Mouse (Mus musculus): ENCODE data around the gene Sept9. TPM values are rescaled to one million over a fixed set of nuclear protein-coding genes. Genes with fewer than 3 reads are reported as not detected.

Sept9 gene
- polyA plus RNA-seq, 1 experiment: 12.2 TPM

- no peaks in the 10 kb centered on the region for H3K36me3 ChIP-seq (ENCODE audit: control insufficient read depth, insufficient read depth, low read length)
- H3K4me3 ChIP-seq (ENCODE audit: control insufficient read depth, low read depth, low read length): no peak overlapping the region
- H3K27me3 ChIP-seq (ENCODE audit: control insufficient read depth, insufficient read depth, low read length): no peaks in the 10 kb centered on the region
- H3K4me1 ChIP-seq (ENCODE audit: control insufficient read depth, insufficient read depth, low read length): peaks cover 7% of the 10 kb centered on the region; the same call in 1 of the 2 replicates
- TF ChIP-seq POLR2A (IDR thresholded peaks at IDR 0.05; ENCODE audit: control insufficient read depth, low read depth, low read length) (no peak), CTCF (IDR thresholded peaks at IDR 0.05; ENCODE audit: control insufficient read depth, insufficient read depth, insufficient replicate concordance, low read depth, low read length) (no peak)
- H3K27ac ChIP-seq (ENCODE audit: control insufficient read depth, insufficient read depth, low read depth, low read length): no peak overlapping the region
These were observed 109.9 kb downstream of the Sept9 start for GRCm38 (mm10) chr11:117309108-117309917.

- no peak for TF ChIP-seq POLR2A (IDR thresholded peaks at IDR 0.05; ENCODE audit: control insufficient read depth, low read depth, low read length)
- no peak for TF ChIP-seq CTCF (IDR thresholded peaks at IDR 0.05; ENCODE audit: control insufficient read depth, insufficient read depth, insufficient replicate concordance, low read depth, low read length)
- Histone ChIP-seq H3K4me3 (ENCODE audit: control insufficient read depth, low read depth, low read length) (no peak overlapping the region), H3K36me3 (ENCODE audit: control insufficient read depth, insufficient read depth, low read length) (no peaks in the 10 kb centered on the region), H3K27ac (ENCODE audit: control insufficient read depth, insufficient read depth, low read depth, low read length) (no peak overlapping the region), H3K4me1 (ENCODE audit: control insufficient read depth, insufficient read depth, low read length) (peaks cover 7% of the 10 kb centered on the region; the same call in 1 of the 2 replicates), H3K27me3 (ENCODE audit: control insufficient read depth, insufficient read depth, low read length) (no peaks in the 10 kb centered on the region)
These were observed 110.4 kb downstream of the Sept9 start for GRCm38 (mm10) chr11:117309918-117310287.

GRCm38 (mm10) chr11:117310341-117311107 is 111.1 kb downstream of the Sept9 start:
- no peaks in the 10 kb centered on the region for H3K27me3 ChIP-seq (ENCODE audit: control insufficient read depth, insufficient read depth, low read length)
- H3K36me3 ChIP-seq (ENCODE audit: control insufficient read depth, insufficient read depth, low read length): no peaks in the 10 kb centered on the region
- H3K27ac ChIP-seq (ENCODE audit: control insufficient read depth, insufficient read depth, low read depth, low read length): no peak overlapping the region
- TF ChIP-seq CTCF (IDR thresholded peaks at IDR 0.05; ENCODE audit: control insufficient read depth, insufficient read depth, insufficient replicate concordance, low read depth, low read length) (no peak), POLR2A (IDR thresholded peaks at IDR 0.05; ENCODE audit: control insufficient read depth, low read depth, low read length) (no peak)
- peaks cover 7% of the 10 kb centered on the region; the same call in 1 of the 2 replicates for H3K4me1 ChIP-seq (ENCODE audit: control insufficient read depth, insufficient read depth, low read length)
- H3K4me3 ChIP-seq (ENCODE audit: control insufficient read depth, low read depth, low read length): no peak overlapping the region

- no peak overlapping the region for H3K27ac ChIP-seq (ENCODE audit: control insufficient read depth, insufficient read depth, low read depth, low read length)
- H3K27me3 ChIP-seq (ENCODE audit: control insufficient read depth, insufficient read depth, low read length): no peaks in the 10 kb centered on the region
- H3K36me3 ChIP-seq (ENCODE audit: control insufficient read depth, insufficient read depth, low read length): no peaks in the 10 kb centered on the region
- H3K4me3 ChIP-seq (ENCODE audit: control insufficient read depth, low read depth, low read length): no peak overlapping the region
- TF ChIP-seq POLR2A (IDR thresholded peaks at IDR 0.05; ENCODE audit: control insufficient read depth, low read depth, low read length) (no peak), CTCF (IDR thresholded peaks at IDR 0.05; ENCODE audit: control insufficient read depth, insufficient read depth, insufficient replicate concordance, low read depth, low read length) (no peak)
- peaks cover 7% of the 10 kb centered on the region; the same call in 1 of the 2 replicates for H3K4me1 ChIP-seq (ENCODE audit: control insufficient read depth, insufficient read depth, low read length)
These were observed 111.8 kb downstream of the Sept9 start for GRCm38 (mm10) chr11:117311127-117311800.

- Histone ChIP-seq H3K36me3 (ENCODE audit: control insufficient read depth, insufficient read depth, low read length) (no peaks in the 10 kb centered on the region), H3K4me1 (ENCODE audit: control insufficient read depth, insufficient read depth, low read length) (peaks cover 9% of the 10 kb centered on the region; the same call in 1 of the 2 replicates), H3K4me3 (ENCODE audit: control insufficient read depth, low read depth, low read length) (no peak overlapping the region), H3K27me3 (ENCODE audit: control insufficient read depth, insufficient read depth, low read length) (no peaks in the 10 kb centered on the region), H3K27ac (ENCODE audit: control insufficient read depth, insufficient read depth, low read depth, low read length) (no peak overlapping the region)
- TF ChIP-seq CTCF (IDR thresholded peaks at IDR 0.05; ENCODE audit: control insufficient read depth, insufficient read depth, insufficient replicate concordance, low read depth, low read length) (no peak), POLR2A (IDR thresholded peaks at IDR 0.05; ENCODE audit: control insufficient read depth, low read depth, low read length) (no peak)
These were observed 112.8 kb downstream of the Sept9 start for GRCm38 (mm10) chr11:117312028-117312901.

DNA sequence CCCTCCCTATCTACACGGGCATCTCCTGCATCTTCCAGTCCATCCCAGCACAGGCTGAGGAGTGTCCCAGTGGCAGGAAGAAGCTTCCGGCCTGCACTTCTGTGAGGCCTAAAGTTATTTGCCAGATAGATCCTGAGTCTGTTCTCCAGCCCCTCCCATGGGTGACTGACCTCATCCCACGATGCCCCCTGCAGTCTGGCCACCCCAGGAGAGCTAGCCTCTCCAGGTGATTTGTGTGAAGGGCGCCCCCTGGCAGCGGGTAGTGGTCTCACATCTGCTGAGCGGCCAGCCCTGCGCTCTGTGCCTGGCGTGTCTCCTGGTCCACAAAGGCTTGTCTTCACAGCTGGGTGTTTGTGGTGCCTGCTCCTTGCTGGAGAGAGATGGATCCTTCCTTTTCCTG is 113.5 kb downstream of the Sept9 start:
- Histone ChIP-seq H3K27ac (ENCODE audit: control insufficient read depth, insufficient read depth, low read depth, low read length) (no peak overlapping the region), H3K36me3 (ENCODE audit: control insufficient read depth, insufficient read depth, low read length) (no peaks in the 10 kb centered on the region), H3K27me3 (ENCODE audit: control insufficient read depth, insufficient read depth, low read length) (no peaks in the 10 kb centered on the region), H3K4me3 (ENCODE audit: control insufficient read depth, low read depth, low read length) (no peak overlapping the region), H3K4me1 (ENCODE audit: control insufficient read depth, insufficient read depth, low read length) (peaks cover 13% of the 10 kb centered on the region; the same call in 1 of the 2 replicates)
- TF ChIP-seq POLR2A (IDR thresholded peaks at IDR 0.05; ENCODE audit: control insufficient read depth, low read depth, low read length): no peak
- TF ChIP-seq CTCF (IDR thresholded peaks at IDR 0.05; ENCODE audit: control insufficient read depth, insufficient read depth, insufficient replicate concordance, low read depth, low read length): peak; percentile 66; the same call in 1 of the 2 replicates
